Mouse (Mus musculus) yolk sac, embryonic 10.5 days (tissue): ENCODE data around the gene Tab1.

Experiments used
- DNase-seq: peaks from one replicate; pipeline ENCODE4 v3.0.0-alpha.2; 2017; ENCODE audit warnings: low spot score

Tab1 gene

DNA sequence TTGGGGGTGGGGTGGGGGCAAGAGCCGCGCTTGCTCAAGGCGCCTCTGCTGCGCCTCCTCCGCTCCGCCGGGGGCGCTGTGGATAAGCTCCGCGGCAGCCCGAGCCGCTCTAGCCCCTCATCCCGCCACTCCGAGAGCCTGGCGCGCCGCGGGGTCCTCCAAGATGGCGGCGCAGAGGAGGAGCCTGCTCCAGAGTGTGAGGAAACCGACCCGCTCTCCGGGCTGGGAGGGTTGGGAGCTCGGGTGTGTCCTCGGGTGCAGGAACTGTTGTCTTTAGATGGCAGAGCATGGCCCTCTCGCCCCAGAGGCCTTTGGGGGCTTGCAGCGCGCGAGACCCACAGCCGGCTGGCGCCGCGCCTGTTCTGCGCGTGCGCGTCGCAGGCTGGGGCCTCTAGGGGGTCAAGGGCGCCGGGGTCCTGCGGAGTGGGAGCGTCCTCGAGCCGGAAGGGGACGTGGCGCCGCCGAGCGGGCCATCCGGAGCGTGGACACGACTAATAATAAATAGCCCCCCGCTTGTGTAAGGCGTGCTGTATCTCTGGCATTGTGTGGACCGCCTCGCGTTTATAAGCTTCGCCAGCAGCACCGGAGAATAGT lies at the start of gene Tab1:
Gene Tab1 (plus strand): TSS at position 135 of the 594 bp plus-strand sequence.
- DNase-seq, result peak; percentile 94

GRCm38 (mm10) chr15:80083276-80083731 lies 49.6 kb upstream of the Tab1 start:
- DNase-seq, result peak; percentile 98

DNA sequence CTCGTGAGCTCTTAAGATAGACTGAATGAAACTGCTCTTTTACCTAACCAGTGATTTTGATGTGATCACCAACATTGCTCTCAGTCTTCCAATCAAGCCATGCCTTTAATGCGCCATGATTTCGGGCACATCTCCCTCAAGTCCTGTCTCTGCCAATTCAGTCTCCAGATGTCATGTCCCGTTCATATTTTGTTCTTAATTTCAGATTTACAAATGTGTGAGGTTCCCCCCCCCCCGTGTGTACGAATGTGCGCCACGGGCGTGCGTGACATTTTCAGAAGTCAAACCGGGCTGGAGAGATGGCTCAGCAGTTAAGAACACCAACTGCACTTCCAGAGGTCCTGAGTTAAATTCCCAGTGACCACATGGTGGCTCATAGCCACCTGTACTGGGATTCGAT lies 49.2 kb upstream of the Tab1 start:
- no peak for DNase-seq

DNA sequence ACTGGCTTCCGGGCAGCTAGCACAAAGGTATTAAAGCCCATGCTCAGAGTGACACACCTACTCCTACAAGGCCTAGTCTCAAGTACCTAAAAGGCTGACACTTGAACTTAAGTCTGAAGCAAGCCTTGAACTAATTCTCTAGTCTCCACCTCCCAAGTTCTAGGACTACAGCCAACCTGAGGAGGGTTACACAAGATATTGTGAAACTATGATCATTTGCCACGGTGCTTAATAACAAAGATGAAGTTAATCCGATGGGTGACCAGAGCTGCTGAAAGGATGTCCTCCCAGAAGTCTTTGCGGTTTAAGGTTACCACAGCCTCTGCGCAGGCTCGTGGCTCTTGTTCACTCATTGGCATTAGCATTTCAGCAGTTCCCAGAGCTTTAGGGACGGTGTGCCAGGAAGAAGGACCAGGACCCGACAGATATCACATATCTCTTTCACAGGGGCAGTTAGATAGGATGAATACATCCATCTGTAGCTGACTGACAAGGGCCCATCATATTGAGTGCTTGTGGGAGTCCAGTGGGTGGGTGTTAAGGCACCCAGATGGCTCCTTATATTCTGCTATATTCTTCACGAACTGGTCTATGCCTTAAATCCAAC lies 45.4 kb upstream of the Tab1 start:
- DNase-seq, result no peak

GRCm38 (mm10) chr15:80088637-80089036 lies 44.3 kb upstream of the Tab1 start:
- peak; percentile 70 for DNase-seq

- DNase-seq, result no peak
Measured at GRCm38 (mm10) chr15:80090155-80090554, 42.8 kb upstream of the Tab1 start.

GRCm38 (mm10) chr15:80090741-80091120 lies 42.2 kb upstream of the Tab1 start:
- DNase-seq, result peak; percentile 29

DNA sequence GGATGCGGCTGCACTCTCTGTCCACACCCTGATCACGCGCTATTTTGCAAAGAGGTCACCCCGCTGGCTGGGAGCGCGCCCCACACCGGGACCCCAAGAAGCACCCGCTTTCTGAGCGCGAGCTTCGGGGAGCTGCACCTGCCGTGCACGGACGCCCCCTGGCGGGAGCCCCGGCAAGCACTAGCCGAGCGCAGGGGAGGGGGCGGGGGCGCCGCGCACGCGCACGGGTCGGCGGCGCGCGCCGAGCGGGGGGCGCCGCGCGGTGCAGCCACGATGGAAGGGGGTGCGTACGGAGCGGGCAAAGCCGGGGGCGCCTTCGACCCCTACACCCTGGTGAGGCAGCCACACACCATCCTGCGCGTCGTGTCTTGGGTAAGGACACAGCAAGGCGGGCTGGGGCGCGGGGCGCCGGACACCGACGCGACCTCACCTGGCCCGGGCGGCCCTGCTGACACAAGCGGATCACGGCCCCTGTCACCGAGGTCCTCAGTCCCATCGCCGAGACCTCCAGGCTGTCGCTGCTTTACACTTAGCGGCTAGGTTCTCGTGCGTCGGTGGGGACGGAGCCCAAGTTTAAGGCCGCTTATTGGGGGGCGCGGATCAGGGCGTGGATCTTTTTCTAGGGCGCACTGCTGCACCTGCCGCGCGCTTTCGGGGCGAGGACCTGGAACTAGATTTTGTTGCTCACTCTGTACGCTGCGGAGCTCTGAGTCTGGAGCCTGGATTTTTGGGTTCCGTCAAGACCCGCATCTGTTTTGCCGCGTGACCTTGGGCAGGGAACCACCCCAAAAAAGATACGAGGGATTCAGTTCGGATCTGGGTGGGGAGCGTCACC lies 41.6 kb upstream of the Tab1 start, which contains the start of the genes Syngr1 and Rpl3:
Gene Syngr1 (plus strand): TSS at position 214 of the 835 bp plus-strand sequence.
Gene Rpl3 (minus strand): TSS at position 748 of the 835 bp plus-strand sequence.
- DNase-seq, result peak; percentile 43

- no peak for DNase-seq
Measured at GRCm38 (mm10) chr15:80092041-80092441, 40.9 kb upstream of the Tab1 start.

- no peak for DNase-seq
Measured at GRCm38 (mm10) chr15:80092599-80092998, 40.3 kb upstream of the Tab1 start.

DNA sequence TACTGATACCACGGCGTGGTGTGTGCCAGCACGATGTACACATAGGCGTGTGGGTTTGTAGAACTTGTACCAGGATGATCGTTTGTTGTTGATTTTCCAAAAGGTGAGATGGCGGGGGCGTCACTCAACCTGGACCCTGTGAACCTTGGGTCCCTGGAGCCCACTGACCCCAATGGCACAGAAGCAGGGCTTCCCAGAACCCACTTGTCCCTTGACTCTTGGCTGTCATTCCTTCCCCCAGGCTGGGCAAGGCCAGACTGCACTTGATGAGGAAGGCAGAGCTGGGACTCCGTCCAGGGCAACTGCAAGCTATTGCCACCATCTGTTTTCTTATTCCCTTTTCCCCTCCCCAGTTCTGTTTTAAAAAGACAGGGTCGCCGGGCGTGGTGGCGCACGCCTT lies 38.7 kb upstream of the Tab1 start:
- no peak for DNase-seq

DNA sequence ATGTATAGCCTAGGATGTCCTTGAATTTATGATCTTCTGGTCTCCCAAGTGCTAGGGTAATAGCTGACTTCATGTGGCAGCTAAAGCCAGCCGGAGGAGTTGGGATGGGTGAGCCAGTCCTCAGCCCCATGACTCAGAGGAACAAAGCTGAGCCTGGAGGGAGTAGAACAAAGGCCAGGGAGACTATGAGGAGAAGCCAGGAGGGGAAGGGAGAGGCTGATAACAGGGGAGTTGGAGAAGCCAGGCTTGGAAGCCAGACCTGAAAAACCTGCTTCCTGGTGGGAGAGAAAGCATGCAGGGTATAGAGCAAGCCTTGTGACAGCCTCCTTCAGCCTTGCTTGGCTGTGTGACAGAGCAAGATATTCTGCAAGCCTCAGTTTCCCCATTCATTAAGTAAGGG lies 37.3 kb upstream of the Tab1 start:
- DNase-seq, result no peak

GRCm38 (mm10) chr15:80096406-80096805 lies 36.5 kb upstream of the Tab1 start:
- DNase-seq, result no peak

DNA sequence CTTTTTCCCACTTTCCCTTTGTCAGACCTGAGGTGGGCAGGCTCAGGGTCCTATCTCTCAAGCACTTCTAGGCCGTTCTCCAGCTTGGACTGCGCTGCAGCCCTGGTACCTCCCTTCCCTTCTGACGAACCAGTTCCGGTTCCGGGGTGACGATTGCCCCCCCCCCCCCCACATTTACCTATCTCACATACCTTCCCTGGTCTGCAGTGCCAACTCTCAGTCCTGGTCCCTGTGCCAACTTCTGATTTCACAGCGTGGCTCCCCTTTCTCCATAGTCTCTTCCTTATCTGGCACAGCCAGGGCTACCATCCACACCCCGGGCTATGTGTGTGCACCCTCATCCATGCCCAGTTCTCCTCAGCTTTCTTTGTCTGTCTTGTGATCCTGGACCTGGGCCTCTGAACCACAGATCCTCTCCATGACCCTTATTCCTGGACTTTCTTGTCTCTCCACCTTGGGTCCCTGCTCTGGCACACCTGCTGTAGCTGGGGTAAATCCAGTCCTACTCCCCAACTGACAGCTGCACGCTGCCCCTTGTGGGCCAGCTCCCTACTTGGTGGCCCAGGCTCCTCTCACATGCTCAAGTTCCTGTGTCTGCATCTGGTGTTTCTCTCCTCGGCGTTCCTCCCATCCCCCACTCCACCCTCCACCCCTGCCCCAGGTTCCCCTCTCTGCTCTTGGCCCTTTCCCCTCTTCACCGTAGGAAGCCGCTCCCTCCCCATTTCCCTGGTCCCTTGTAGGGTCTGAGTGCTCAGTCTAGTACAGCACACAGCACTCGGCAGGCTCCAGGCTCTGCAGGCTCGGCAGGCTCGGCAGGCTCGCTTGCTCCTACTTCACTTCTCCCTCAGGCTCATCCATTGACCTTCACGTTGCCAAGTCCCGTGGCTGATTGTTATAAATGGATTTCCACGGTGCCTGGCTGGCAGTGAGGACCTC lies 35.7 kb upstream of the Tab1 start:
- peak; percentile 24 for DNase-seq

DNA sequence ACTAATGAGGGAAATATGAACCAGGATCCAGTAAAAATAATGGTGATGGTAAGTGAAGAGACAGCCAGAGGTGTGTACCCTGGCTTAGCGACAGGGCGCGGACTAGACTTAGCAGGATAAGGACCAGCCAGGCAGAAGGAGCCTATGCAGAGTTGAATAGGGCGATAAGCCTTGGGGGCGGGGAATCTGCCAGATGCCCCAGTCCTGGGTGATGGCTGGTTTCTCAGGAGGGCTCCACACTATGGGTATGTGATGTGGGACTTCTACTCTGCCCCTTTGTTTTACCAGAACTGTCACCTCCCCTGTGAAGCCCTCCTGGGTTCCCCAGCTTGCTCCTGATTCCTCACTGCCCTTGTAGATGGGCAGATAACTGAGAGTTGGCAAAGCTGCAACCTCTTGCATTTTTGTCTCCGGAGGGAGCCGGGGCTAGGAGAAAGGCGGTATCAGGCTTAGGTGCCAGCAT lies 34.9 kb upstream of the Tab1 start:
- no peak for DNase-seq

DNA sequence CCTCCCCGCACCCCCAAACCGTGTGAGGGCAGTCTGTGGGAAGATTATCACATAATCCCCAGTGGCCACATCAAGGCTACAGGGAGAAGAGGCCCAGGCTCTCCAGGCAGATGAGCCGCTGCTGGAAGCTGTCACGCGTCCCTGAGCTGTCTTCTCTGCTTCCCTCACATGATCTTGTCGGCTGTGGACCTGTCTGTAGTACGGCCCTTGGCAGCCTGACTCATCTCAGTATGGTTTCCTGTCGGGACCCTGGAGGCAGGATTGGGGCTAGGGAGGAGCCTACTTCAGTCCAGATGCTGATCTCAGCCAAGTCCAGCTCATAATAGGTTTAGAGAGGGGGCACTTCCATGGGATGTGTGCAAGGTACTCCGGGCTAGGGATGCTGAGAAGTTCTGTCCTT lies 34.1 kb upstream of the Tab1 start:
- no peak for DNase-seq

- no peak for DNase-seq
Measured at GRCm38 (mm10) chr15:80099477-80099876, 33.5 kb upstream of the Tab1 start.

DNA sequence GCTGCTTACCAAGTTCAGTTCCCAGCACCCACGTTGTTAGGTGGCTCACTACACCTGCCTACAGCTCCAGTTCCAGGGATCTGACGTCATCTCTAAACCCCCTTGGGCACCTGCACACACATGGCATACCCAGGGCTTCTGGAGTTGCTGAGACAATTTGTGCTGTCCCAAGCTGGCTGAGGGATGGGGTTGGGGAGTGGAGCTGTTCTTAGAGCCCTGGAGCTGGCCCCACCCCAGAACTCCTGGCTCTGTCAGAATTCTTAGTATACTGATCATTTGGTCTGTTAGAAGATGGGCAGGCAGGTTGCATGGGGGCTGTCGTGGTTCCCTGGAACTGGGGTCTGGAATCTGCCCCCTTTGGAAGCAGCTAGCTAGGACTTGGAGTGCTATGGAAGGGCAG lies 32.7 kb upstream of the Tab1 start:
- DNase-seq, result no peak

DNA sequence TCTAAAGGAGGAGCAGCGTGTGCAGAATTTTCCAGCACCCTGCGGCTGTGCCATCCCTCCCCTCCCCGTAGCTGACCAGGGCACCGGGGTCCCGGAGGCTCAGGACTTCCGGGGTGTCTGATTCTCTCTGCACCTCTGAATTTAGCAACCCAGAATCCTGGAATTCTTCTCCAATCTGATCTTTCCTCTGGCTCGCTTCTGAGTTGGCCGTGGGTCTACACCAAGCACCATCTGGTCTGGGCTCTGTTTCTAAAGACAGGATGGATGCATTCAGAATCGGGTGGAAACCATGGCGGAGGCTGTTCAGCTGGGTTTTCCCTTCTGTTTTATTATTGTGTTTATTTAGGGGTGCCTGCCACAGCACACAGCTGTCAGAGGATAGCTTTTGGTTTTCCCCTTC lies 32.1 kb upstream of the Tab1 start:
- DNase-seq, result no peak

DNA sequence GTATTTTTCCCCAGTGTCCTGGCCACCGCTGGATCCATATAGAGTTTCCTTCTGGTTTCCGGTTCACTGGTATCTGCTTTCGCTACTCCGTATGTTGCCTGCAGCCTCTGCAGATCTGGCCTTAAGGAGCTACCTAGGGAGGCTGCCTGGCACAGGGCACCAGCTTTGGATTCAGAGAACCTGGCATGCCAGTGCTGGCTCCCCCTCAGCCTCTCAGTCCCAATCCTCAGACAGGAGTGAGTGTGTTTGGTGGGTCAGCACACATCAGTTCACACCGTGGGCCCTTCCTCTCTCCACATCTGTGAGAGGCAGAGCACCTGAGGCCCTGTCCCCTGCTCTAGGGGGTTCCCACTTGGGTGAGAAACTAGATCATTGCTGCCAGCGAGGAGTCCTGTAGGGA lies 31.4 kb upstream of the Tab1 start:
- DNase-seq, result no peak

DNA sequence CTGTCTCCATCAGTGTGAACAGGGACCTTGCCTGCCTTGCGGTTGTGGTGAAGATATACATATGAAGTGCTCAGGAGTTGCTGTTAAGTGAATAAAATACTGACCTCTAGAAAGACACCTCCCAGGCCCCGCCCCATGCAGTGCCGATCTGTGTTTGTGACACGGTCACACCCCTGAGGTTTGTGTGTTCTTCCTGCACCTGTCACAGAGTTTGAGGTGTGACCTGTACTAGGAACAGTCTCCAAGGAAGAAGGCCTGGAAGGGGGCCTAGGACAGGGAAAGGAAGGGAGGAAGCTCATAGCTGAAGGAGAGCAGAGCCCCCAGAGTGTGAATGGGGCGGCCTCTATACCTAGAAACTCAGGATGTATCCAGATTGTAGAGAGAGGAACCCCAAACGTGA lies 30.4 kb upstream of the Tab1 start:
- DNase-seq, result no peak
